Mouse (Mus musculus) small intestine, adult 2 months (tissue): ENCODE data around the gene Gm10644.

ENCODE experiments used
- CTCF ChIP-seq: fragments of 200-500 bp; IDR thresholded peaks from 2 replicates; pipeline ENCODE4 v1.5.1; 2012; ENCODE audit warnings: low read depth, mild to moderate bottlenecking, control low read depth, inconsistent platforms, low read length, moderate library complexity, mixed read lengths; ENCODE audit not compliant: insufficient replicate concordance, insufficient read length; ENCODE audit errors: extremely low read depth
- POLR2A ChIP-seq: fragments of 200-500 bp; IDR thresholded peaks from 2 replicates; pipeline ENCODE4 v1.6.1; 2012; ENCODE audit warnings: low read depth, mild to moderate bottlenecking, control low read depth, inconsistent platforms, low read length, moderate library complexity

DNA sequence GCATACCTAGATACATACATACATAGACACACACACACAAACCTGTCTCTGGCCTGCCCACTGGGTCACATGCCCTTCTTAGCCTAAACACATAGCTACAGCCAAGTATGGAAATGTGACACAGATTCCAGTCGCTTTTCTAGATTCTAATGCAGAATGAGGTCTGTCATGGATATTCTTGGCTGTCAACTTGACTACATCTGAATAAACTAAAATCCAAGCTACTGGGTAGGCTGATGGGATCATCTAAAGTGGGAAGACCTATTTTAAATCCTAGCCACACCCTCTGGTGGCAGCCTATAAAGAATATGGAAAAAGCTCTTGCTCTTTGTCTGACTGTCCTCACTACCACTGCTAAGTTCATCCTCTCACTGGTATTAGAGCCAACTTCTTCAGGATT, 12.6 kb downstream of the Gm10644 start:
- TF ChIP-seq CTCF (no peak), POLR2A (no peak)
